Mouse (Mus musculus) liver, embryonic 14.5 days (tissue): Measurements from ENCODE around the gene Auts2.

Source experiments
- CTCF ChIP-seq: IDR thresholded peaks from 2 replicates; pipeline ENCODE4 v1.5.1; 2016; ENCODE audit warnings: antibody characterized with exemption, low read depth, control low read depth
- EP300 ChIP-seq: IDR thresholded peaks from 2 replicates; pipeline ENCODE4 v1.6.1; 2016; ENCODE audit warnings: antibody characterized with exemption, low read depth

- TF ChIP-seq CTCF (no peak), EP300 (no peak)
These were observed 84.6 kb downstream of the Auts2 start for GRCm38 (mm10) chr5:132458498-132458897.
